ENCODE assay signal across 15 mouse cellular contexts in the genomic region with DNA sequence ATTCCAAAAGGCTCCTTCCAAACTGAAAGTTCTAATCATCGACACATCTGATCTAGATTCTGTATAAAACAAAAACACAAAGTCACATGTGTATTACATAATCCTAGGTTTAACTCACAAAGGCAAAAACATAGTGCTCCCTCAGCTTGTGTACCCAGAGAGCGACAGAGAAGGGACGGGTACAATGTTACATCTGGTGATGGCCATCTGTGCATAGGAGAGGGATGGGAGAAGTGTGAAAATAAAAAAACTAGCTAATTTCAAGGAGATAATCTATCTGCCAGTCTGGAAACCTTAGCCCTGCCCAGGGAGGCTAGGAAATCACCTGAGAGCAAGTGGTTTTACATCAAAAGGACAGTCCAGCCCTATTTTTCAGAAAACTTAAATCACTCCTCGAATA.
"Had no signal": no experiment of that assay in that cellular context is flagged by ENCODE, and none has a peak within 500 bp of the region (broad histone marks: within the 10 kb centered on the region; RNA-seq: fewer than 3 reads in every experiment).

No protein-coding gene starts in this region.

- ATAC-seq: hindbrain, postnatal 0 days; liver, embryonic 12.5 days had no signal

- DNase-seq: kidney, adult 18-20 months; kidney, postnatal 10 days; lung, embryonic 14.5 days; lung, postnatal 10 days; lung, postnatal 4 days; midbrain, embryonic 14.5 days; retina, postnatal 1 day; thymus, adult 18-20 months; thymus, postnatal 25 days had no signal

- H3K27me3 ChIP-seq: limb, embryonic 15.5 days; liver, embryonic 12.5 days; neural tube, embryonic 12.5 days had no signal

- H3K4me3 ChIP-seq: limb, embryonic 15.5 days; liver, embryonic 12.5 days; midbrain, embryonic 10.5 days; neural tube, embryonic 12.5 days had no signal

- H3K36me3 ChIP-seq: limb, embryonic 15.5 days; liver, embryonic 12.5 days; midbrain, embryonic 10.5 days; neural tube, embryonic 12.5 days had no signal

- H3K4me1 ChIP-seq: limb, embryonic 15.5 days; neural tube, embryonic 12.5 days had no signal

- H3K9ac ChIP-seq: limb, embryonic 15.5 days; liver, embryonic 12.5 days; lung, embryonic 14.5 days; neural tube, embryonic 12.5 days had no signal

- H3K9me3 ChIP-seq: limb, embryonic 15.5 days; liver, embryonic 12.5 days; midbrain, embryonic 10.5 days; neural tube, embryonic 12.5 days had no signal

- H3K4me2 ChIP-seq: limb, embryonic 15.5 days; liver, embryonic 12.5 days; lung, embryonic 14.5 days; neural tube, embryonic 12.5 days had no signal

- H3K27ac ChIP-seq: hindbrain, postnatal 0 days; limb, embryonic 15.5 days; liver, embryonic 12.5 days; midbrain, embryonic 10.5 days; neural tube, embryonic 12.5 days; stomach, postnatal 0 days had no signal
